Mouse (Mus musculus) T-helper 2 cell (primary cell): ENCODE measurements at regions not wholly inside any gene's neighbourhood (a gene's known extent, or its start where the extent isn't known, plus 50 kb on each side); places are given as distances from the start of the nearest gene placed in this dataset.
"Not testable (repeated sequence)": the region's sequence is repeated elsewhere in the genome, so short reads cannot be mapped to it uniquely, and the experiment has no call there.

Experiments
- in situ Hi-C: fragments of 300-600 bp; cut with MboI, MseI; formaldehyde crosslinking; loops from one replicate; pipeline ENCODE4 v1.15.1; 2025; ENCODE audit warnings: high pct_unique_total_duplicates

GRCm38 (mm10) chr10:111589186-111589585 lies 83.1 kb downstream of the Phlda1 start:
- in situ Hi-C loops, result no loop called here

- in situ Hi-C loops, result no loop called here
Measured at GRCm38 (mm10) chr10:111592416-111593149, 86.5 kb downstream of the Phlda1 start.

GRCm38 (mm10) chr10:111593280-111593679 lies 87.2 kb downstream of the Phlda1 start:
- in situ Hi-C loops, result no loop called here

GRCm38 (mm10) chr10:111594171-111594570 lies 88.1 kb downstream of the Phlda1 start:
- in situ Hi-C loops, result no loop called here

GRCm38 (mm10) chr10:111594651-111595050 lies 88.6 kb downstream of the Phlda1 start:
- in situ Hi-C loops, result no loop called here

GRCm38 (mm10) chr10:111595513-111595995 lies 89.5 kb downstream of the Phlda1 start:
- in situ Hi-C loops, result no loop called here

- in situ Hi-C loops, result no loop called here
Measured at GRCm38 (mm10) chr10:111598650-111599049, 92.6 kb downstream of the Phlda1 start.

GRCm38 (mm10) chr10:111599297-111600250 lies 93.5 kb downstream of the Phlda1 start:
- in situ Hi-C loops, result no loop called here

- in situ Hi-C loops, result no loop called here
Measured at GRCm38 (mm10) chr10:111600251-111600620, 94.2 kb downstream of the Phlda1 start.

- in situ Hi-C loops, result no loop called here
Measured at GRCm38 (mm10) chr10:111600677-111601099, 94.6 kb downstream of the Phlda1 start.

- in situ Hi-C loops, result no loop called here
Measured at GRCm38 (mm10) chr10:111603166-111603565, 97.1 kb downstream of the Phlda1 start.

GRCm38 (mm10) chr10:111607381-111607780 lies 101.3 kb downstream of the Phlda1 start:
- in situ Hi-C loops, result not testable (repeated sequence)

GRCm38 (mm10) chr10:111608385-111609093 lies 102.5 kb downstream of the Phlda1 start:
- in situ Hi-C loops, result no loop called here

- in situ Hi-C loops, result no loop called here
Measured at GRCm38 (mm10) chr10:111609889-111610288, 103.8 kb downstream of the Phlda1 start.

- in situ Hi-C loops, result loop anchor here (5.0 to 10.0 kb wide), 2 partner anchors 72 to 105 kb away; no protein-coding TSS in a partner anchor
Measured at GRCm38 (mm10) chr10:111619627-111620270, 113.7 kb downstream of the Phlda1 start.

GRCm38 (mm10) chr10:111620927-111621676 lies 115.0 kb downstream of the Phlda1 start:
- in situ Hi-C loops, result loop anchor here (5.0 to 10.0 kb wide), 2 partner anchors 74 to 106 kb away; no protein-coding TSS in a partner anchor

- in situ Hi-C loops, result loop anchor here (5.0 to 10.0 kb wide), 2 partner anchors 75 to 108 kb away; no protein-coding TSS in a partner anchor
Measured at GRCm38 (mm10) chr10:111622789-111623188, 116.7 kb downstream of the Phlda1 start.

- in situ Hi-C loops, result loop anchor here (5.0 to 10.0 kb wide), 2 partner anchors 77 to 109 kb away; no protein-coding TSS in a partner anchor
Measured at GRCm38 (mm10) chr10:111624021-111624420, 117.9 kb downstream of the Phlda1 start.

- in situ Hi-C loops, result loop anchor here (5.0 to 10.0 kb wide), 2 partner anchors 77 to 110 kb away; no protein-coding TSS in a partner anchor
Measured at GRCm38 (mm10) chr10:111624624-111625023, 118.5 kb downstream of the Phlda1 start.

GRCm38 (mm10) chr10:111625573-111625972 lies 119.5 kb downstream of the Phlda1 start:
- in situ Hi-C loops, result loop anchor here (10.0 kb wide), 1 partner anchor 111 kb away; no protein-coding TSS in a partner anchor
